Mouse (Mus musculus) liver, embryonic 13.5 days (tissue): ENCODE measurements around the gene Akr1b10. TPM values are rescaled to one million over a fixed set of nuclear protein-coding genes. Genes with fewer than 3 reads are reported as not detected.
A peak's percentile ranks its signal among the peaks of the same experiment; 100 is the strongest.
"Not testable (repeated sequence)": the region's sequence is repeated elsewhere in the genome, so short reads cannot be mapped to it uniquely, and the experiment has no call there.

Experiments used
- ATAC-seq: fragments of 200-750 bp; cut with Nextera tagmentation; 2 replicates; pipeline ENCODE4 v1.8.0; 2017; ENCODE audit warnings: low read depth, mild to moderate bottlenecking, moderate number of reproducible peaks, moderate library complexity
- DNase-seq: peaks from one replicate; pipeline ENCODE4 v3.0.0; 2022
- H3K27ac ChIP-seq: fragments of 300-500 bp; sonication (generic); 2 replicates; pipeline ENCODE4 v1.5.1; 2015; ENCODE audit warnings: moderate library complexity, mild to moderate bottlenecking, inconsistent platforms
- H3K27me3 ChIP-seq: fragments of 300-500 bp; sonication (generic); 2 replicates; pipeline ENCODE4 v1.6.1; 2015; ENCODE audit warnings: mild to moderate bottlenecking, inconsistent platforms
- H3K36me3 ChIP-seq: fragments of 300-500 bp; sonication (generic); 2 replicates; pipeline ENCODE4 v1.6.1; 2015; ENCODE audit warnings: mild to moderate bottlenecking, inconsistent platforms
- H3K4me1 ChIP-seq: fragments of 300-500 bp; sonication (generic); replicated peaks from 2 replicates; pipeline ENCODE4 v1.6.1; 2015; ENCODE audit warnings: inconsistent platforms
- H3K4me2 ChIP-seq: fragments of 300-500 bp; sonication (generic); 2 replicates; pipeline ENCODE4 v1.6.1; 2015; ENCODE audit warnings: inconsistent platforms, mild to moderate bottlenecking, moderate library complexity
- H3K4me3 ChIP-seq: fragments of 300-500 bp; sonication (generic); replicated peaks from 2 replicates; pipeline ENCODE4 v1.5.1; 2015; ENCODE audit warnings: mild to moderate bottlenecking, inconsistent platforms
- H3K9ac ChIP-seq: fragments of 300-500 bp; sonication (generic); 2 replicates; pipeline ENCODE4 v1.6.1; 2015; ENCODE audit warnings: mild to moderate bottlenecking, inconsistent platforms
- H3K9me3 ChIP-seq: fragments of 300-500 bp; sonication (generic); replicated peaks from 2 replicates; pipeline ENCODE4 v1.6.1; 2016; ENCODE audit warnings: inconsistent platforms
- WGBS: fragments of 180-500 bp; shearing (Covaris S2); methylation state at CpG from one replicate; pipeline ENCODE4 v1.1.7; 2015; ENCODE audit not compliant: insufficient replicate concordance; 5-methylcytosine and 5-hydroxymethylcytosine counted together
- polyA plus RNA-seq: library from polyadenylated mRNA; unstranded; fragments of >200 nt; fragmentation: Nextera tagmentation; extraction: Ambion mirVana; gene quantifications from 2 replicates; pipeline ENCODE4 v1.2.1, GENCODE M21; 2015

The Akr1b10 gene
- polyA plus RNA-seq, 1 experiment from 2014 or later, result 6.7 TPM

DNA sequence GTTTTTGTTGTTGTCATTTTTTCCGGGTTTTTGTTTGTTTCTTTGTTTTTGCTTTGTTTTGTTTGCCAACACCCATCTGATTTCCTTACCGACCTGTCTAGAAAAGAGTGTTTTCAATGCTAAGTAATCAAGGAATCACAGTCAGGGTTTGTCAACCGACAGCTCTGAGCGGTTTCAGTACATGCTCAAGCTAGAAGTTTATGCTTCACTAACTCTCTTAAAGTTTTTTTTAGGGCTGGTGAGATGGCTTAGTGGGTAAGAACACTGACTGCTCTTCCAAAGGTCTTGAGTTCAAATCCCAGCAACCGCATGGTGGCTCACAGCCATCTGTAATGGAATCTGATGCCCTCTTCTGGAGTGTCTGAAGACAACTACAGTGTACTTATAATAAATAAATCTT is 8.1 kb upstream of the Akr1b10 start:
- H3K27ac ChIP-seq, H3K4me2 ChIP-seq, DNase-seq, H3K4me1 ChIP-seq, H3K9ac ChIP-seq, ATAC-seq, H3K4me3 ChIP-seq, H3K9me3 ChIP-seq, H3K27me3 ChIP-seq, H3K36me3 ChIP-seq: not testable (repeated sequence)
- WGBS, result 67% methylated on average over 5 of the region's 5 CpGs

- H3K4me1 ChIP-seq, result peaks cover 23% of the 10 kb centered on the region
- no peaks in the 10 kb centered on the region for H3K36me3 ChIP-seq
- H3K9me3 ChIP-seq, result no peaks in the 10 kb centered on the region
- no peak overlapping the region for H3K27ac ChIP-seq
- DNase-seq (no peak), ATAC-seq (no peak)
- H3K9ac ChIP-seq, result no peak overlapping the region
- peak overlapping the region; percentile 89 for H3K4me2 ChIP-seq
- 43% methylated on average over 8 of the region's 8 CpGs for whole genome bisulfite sequencing
- no peaks in the 10 kb centered on the region for H3K27me3 ChIP-seq
- H3K4me3 ChIP-seq, result peak overlapping the region; percentile 64; the same call in 1 of the 2 replicates
Observed at GRCm38 (mm10) chr6:34383401-34383800, 617 bp upstream of the Akr1b10 start.

DNA sequence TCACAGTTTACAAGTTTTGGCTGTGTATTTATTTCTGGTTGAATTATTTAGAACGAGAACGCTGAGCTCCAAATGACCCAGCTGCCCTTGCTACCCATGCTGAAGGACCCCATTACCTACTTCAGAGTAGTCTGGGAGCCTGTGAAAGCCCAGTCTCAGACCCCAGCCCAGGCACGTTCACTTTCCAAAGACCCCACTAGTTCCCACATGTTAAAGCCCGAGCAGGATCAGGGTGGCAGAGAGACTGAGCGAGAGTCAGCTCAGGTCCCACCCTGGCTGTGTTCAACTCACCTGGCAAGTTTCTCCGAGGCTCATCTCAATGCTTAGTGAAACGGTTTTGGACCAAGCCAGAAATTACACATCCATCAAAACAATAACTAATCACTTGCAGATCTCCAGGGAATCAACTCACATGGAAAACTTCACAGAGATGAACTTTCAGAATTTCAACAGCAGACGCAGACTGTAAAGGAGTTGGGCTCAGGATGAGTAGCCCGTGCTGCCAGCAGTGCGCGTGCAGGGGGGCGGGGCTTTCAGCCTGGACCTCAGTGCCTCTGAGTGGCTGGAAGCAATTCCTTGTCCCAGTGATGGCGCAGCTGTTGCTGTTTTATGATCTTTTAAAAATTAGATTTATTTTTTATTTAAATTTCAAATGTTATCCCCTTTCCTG is 818 bp downstream of the Akr1b10 start:
- Histone ChIP-seq H3K27me3 (no peaks in the 10 kb centered on the region), H3K4me3 (peak overlapping the region; percentile 64), H3K4me1 (peaks cover 23% of the 10 kb centered on the region), H3K9me3 (no peaks in the 10 kb centered on the region), H3K36me3 (peaks cover 7% of the 10 kb centered on the region), H3K4me2 (peak overlapping the region; percentile 89), H3K27ac (no peak overlapping the region), H3K9ac (peak overlapping the region; percentile 64)
- ATAC-seq (0 out of 2 replicates have a peak, but pooled peaks have one; percentile 43), DNase-seq (peak; percentile 32)
- 3% methylated on average over 13 of the region's 13 CpGs for WGBS

- no peak overlapping the region for H3K27ac ChIP-seq
- ATAC-seq (no peak), DNase-seq (no peak)
- 72% methylated on average over 4 of the region's 4 CpGs for WGBS
- peaks cover 20% of the 10 kb centered on the region for H3K4me1 ChIP-seq
- no peak overlapping the region for H3K4me2 ChIP-seq
- no peak overlapping the region for H3K4me3 ChIP-seq
- H3K36me3 ChIP-seq, result peaks cover 11% of the 10 kb centered on the region
- no peaks in the 10 kb centered on the region for H3K9me3 ChIP-seq
- no peak overlapping the region for H3K9ac ChIP-seq
- no peaks in the 10 kb centered on the region for H3K27me3 ChIP-seq
Observed at GRCm38 (mm10) chr6:34388420-34389156, 4.6 kb downstream of the Akr1b10 start.

- Histone ChIP-seq H3K9ac (no peak overlapping the region), H3K4me2 (no peak overlapping the region), H3K4me3 (no peak overlapping the region), H3K9me3 (no peaks in the 10 kb centered on the region), H3K36me3 (peaks cover 2% of the 10 kb centered on the region), H3K4me1 (no peaks in the 10 kb centered on the region), H3K27ac (no peak overlapping the region), H3K27me3 (no peaks in the 10 kb centered on the region)
- no peak for DNase-seq
- WGBS, result 68% methylated on average over 5 of the region's 5 CpGs
- no peak for ATAC-seq
Observed at GRCm38 (mm10) chr6:34395897-34396296, 11.9 kb downstream of the Akr1b10 start.

GRCm38 (mm10) chr6:34398431-34398830 is 14.4 kb downstream of the Akr1b10 start:
- Histone ChIP-seq H3K9me3 (no peaks in the 10 kb centered on the region), H3K36me3 (no peaks in the 10 kb centered on the region), H3K4me2 (no peak overlapping the region), H3K9ac (no peak overlapping the region), H3K4me1 (no peaks in the 10 kb centered on the region), H3K27ac (no peak overlapping the region), H3K27me3 (no peaks in the 10 kb centered on the region), H3K4me3 (no peak overlapping the region)
- DNase-seq, result no peak
- no peak for ATAC-seq
- WGBS, result 71% methylated on average over 6 of the region's 6 CpGs

GRCm38 (mm10) chr6:34399606-34400220 is 15.7 kb downstream of the Akr1b10 start:
- no peak for ATAC-seq
- no peaks in the 10 kb centered on the region for H3K27me3 ChIP-seq

DNA sequence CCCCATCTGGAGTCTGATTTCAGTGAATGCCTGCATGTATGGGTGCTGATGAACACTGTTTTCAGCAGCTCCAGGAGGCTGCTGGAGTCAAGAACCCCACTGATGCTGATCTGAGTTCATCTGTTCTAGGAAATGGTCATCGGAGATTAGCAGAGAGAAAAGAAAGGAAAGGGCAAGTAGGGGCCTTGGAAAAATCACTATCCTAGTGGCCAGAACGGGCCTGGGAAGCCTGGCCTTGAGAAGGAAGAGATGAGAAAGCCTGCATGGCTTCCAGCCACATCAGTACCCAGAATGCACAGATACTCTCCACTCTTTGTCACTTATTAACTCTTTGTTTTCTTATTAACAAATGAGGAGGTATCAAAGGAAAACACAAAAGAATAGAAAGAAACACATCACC is 16.7 kb downstream of the Akr1b10 start:
- 64% methylated on average over 2 of the region's 2 CpGs for WGBS

More at GRCm38 (mm10) chr6:34399606-34400220, 15.7 kb downstream of the Akr1b10 start:
- H3K4me1 ChIP-seq, result no peaks in the 10 kb centered on the region
- WGBS, result 78% methylated on average over 13 of the region's 13 CpGs
- no peaks in the 10 kb centered on the region for H3K9me3 ChIP-seq
- no peak overlapping the region for H3K4me2 ChIP-seq
- H3K4me3 ChIP-seq, result no peak overlapping the region
- no peak for DNase-seq
- H3K9ac ChIP-seq, result no peak overlapping the region
- no peaks in the 10 kb centered on the region for H3K36me3 ChIP-seq
- H3K27ac ChIP-seq, result no peak overlapping the region

GRCm38 (mm10) chr6:34406746-34407145 is 22.7 kb downstream of the Akr1b10 start:
- Histone ChIP-seq H3K4me2 (no peak overlapping the region), H3K27me3 (no peaks in the 10 kb centered on the region), H3K4me3 (no peak overlapping the region), H3K9ac (no peak overlapping the region), H3K36me3 (no peaks in the 10 kb centered on the region), H3K9me3 (0 out of 2 replicates have a peak, but pooled peaks cover 5% of the 10 kb centered on the region), H3K27ac (no peak overlapping the region), H3K4me1 (no peaks in the 10 kb centered on the region)
- WGBS, result 77% methylated on average over 4 of the region's 4 CpGs
- ATAC-seq, result no peak
- no peak for DNase-seq

More for the DNA sequence above, 16.7 kb downstream of the Akr1b10 start:
- Histone ChIP-seq H3K9ac (no peak overlapping the region), H3K27me3 (no peaks in the 10 kb centered on the region), H3K9me3 (no peaks in the 10 kb centered on the region), H3K4me2 (no peak overlapping the region), H3K4me3 (no peak overlapping the region), H3K27ac (no peak overlapping the region), H3K36me3 (no peaks in the 10 kb centered on the region), H3K4me1 (no peaks in the 10 kb centered on the region)
- DNase-seq, result no peak
- ATAC-seq, result no peak

DNA sequence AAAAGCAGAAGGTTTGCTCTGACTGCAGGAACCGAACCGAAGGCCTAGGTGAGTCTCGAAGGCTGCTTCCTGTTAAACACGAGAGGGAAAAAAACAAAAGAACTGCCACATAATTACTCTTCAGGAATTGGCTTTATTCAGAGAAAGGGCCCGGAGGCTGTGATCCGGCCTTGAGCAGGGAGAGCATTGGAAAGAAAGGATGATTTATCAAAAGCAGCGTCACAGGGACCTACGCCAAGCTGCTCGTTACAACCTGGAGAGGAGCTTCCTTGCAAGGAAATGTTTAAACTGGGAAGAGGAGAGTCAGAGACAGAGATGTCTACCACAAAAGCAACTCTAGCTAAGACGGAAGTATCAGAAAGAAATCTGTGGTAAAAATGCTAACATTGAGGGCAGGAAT is 23.4 kb downstream of the Akr1b10 start:
- H3K4me2 ChIP-seq, result no peak overlapping the region
- ATAC-seq, result no peak
- 0 out of 2 replicates have a peak, but pooled peaks cover 4% of the 10 kb centered on the region for H3K4me1 ChIP-seq
- no peak overlapping the region for H3K4me3 ChIP-seq
- no peaks in the 10 kb centered on the region for H3K27me3 ChIP-seq
- DNase-seq, result no peak
- WGBS, result 78% methylated on average over 10 of the region's 10 CpGs
- H3K36me3 ChIP-seq, result no peaks in the 10 kb centered on the region
- no peak overlapping the region for H3K9ac ChIP-seq
- H3K27ac ChIP-seq, result no peak overlapping the region
- 0 out of 2 replicates have a peak, but pooled peaks cover 5% of the 10 kb centered on the region for H3K9me3 ChIP-seq

DNA sequence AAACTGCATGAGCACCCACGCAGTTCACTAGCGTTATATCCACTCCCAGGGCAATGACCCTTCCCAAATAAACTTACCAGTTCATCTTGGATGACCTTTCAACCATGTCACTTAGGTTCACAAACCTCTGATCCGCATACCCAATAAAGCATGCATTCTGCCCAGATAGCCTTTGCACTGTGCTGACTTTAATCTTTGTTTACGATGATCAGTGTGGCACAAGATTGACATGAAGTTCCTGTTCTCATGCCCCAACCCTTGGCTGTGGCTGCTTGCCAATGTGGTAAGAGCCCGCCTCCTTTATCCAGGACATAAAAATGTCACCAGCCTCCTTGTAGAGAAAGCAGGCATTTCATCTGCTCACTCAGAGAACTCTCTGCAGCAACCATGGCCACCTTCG is 28.0 kb downstream of the Akr1b10 start, which contains the start of gene Akr1b7:
Gene Akr1b7 (plus strand): TSS at position 312 of the 400 bp plus-strand sequence.
- Histone ChIP-seq H3K4me3 (no peak within 1 kb of the TSS), H3K4me2 (no peak within 1 kb of the TSS), H3K4me1 (0 out of 2 replicates have a peak, but pooled peaks cover 9% of the 10 kb centered on the region), H3K9me3 (no peaks in the 10 kb centered on the region), H3K27ac (no peak within 1 kb of the TSS), H3K9ac (no peak within 1 kb of the TSS), H3K27me3 (no peaks in the 10 kb centered on the region), H3K36me3 (no peaks in the 10 kb centered on the region)
- ATAC-seq (no peak), DNase-seq (no peak)
- WGBS, result 57% methylated on average over 6 of the region's 6 CpGs
